Mouse (Mus musculus): Measurements from ENCODE around the gene Tmem94. TPM values are rescaled to one million over a fixed set of nuclear protein-coding genes. Genes with fewer than 3 reads are reported as not detected.

The Tmem94 gene
- polyA plus RNA-seq, 1 experiment from 2014 or later = 36.8 TPM

DNA sequence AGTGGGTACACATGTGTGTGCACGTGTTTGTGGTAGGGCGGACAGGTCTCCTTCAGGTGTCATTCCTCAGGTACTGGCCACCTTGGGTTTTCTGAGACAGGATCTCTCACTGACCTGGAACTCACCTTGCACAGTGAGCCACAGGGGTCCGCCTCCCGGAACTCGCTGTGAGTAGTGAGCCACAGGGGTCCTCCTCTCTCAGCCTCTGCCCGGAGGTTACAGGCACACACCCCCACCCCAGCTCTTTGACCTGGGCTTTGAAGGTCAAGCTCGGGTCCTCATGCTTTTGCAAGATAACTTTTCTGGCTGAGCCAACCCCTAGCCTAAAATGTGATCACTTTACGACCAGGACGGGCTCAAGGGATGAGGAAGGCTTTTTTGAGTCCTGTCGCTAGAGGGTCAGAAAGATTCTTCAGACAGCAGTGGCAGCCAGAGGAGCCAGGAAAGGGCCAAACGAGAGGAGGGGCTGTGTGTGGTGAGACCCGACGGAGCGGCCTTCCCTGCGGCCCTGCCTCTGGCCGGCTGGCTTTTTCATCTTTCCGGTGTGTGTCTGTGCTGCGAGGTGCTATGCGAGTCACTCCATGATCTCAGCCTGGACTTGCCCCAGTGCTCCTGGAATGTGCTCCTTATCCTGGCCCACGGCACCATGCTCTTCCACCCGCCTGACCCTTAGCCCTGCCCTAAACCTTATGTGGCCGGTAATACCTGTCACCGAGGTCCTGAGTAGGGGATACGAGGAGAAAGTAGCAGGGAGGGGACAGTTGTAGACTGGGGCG, 65.5 kb downstream of the Tmem94 start:
- Histone ChIP-seq H3K4me3 (0 out of 2 replicates have a peak overlapping the region, but pooled peaks have one; percentile 12), H3K36me3 (replicated peaks) (no peaks in the 10 kb centered on the region), H3K27me3 (ENCODE audit: poor library complexity, severe bottlenecking) (peaks cover 99% of the 10 kb centered on the region), H3K4me1 (peaks cover 81% of the 10 kb centered on the region), H3K27ac (peak overlapping the region; percentile 67), H3K9me3 (no peaks in the 10 kb centered on the region)
- 22% methylated on average over 25 of the region's 25 CpGs for WGBS
- no peak for DNase-seq (ENCODE audit: extremely low spot score, low spot score)

DNA sequence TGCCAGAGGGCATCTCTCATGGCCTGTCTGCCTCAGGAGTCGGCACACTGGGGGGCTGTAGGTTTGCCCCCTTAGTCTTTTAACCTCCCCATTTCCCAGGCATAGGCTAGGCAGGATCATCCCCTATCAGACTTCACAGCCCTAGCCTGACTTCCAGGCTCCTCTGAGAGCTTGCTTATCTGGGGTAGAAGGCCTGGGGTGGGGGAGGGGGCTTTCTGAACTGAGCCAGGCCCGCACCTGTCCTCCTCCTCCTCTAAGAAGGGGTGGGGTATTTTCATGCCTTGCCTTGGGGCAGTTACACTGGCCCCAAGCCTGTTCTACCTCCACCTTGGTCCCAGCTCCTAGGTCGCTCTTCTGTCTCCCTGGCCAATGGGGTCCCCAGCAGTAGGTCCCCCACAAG, 66.3 kb downstream of the Tmem94 start:
- no peaks in the 10 kb centered on the region for H3K9me3 ChIP-seq
- no peak for DNase-seq (ENCODE audit: extremely low spot score, low spot score)
- peaks cover 87% of the 10 kb centered on the region for H3K4me1 ChIP-seq
- peaks cover 99% of the 10 kb centered on the region for H3K27me3 ChIP-seq (ENCODE audit: poor library complexity, severe bottlenecking)
- no peaks in the 10 kb centered on the region for H3K36me3 ChIP-seq (replicated peaks)
- 33% methylated on average over 3 of the region's 3 CpGs for WGBS
- peak overlapping the region; percentile 67 for H3K27ac ChIP-seq
- no peak overlapping the region for H3K4me3 ChIP-seq

DNA sequence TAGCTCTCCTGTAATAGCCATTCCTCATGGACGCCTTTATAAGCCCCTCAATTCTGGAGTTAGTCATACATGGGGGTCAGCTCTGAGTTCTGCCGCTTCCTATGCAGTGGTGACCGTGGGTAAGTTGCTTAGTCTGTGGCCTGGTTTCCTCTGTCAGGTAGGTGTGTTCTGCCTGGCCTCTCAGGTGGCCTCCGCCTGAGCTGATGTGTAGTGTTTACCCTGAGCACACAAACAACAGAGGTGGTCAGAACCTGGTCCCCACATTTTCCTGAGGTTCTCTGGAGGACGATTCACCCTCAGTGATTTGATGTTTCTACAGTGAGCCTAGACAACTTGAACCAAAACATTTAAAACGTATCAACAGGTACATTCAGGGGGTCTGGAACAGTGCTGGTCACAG, 66.8 kb downstream of the Tmem94 start:
- no peak overlapping the region for H3K4me3 ChIP-seq
- peaks cover 99% of the 10 kb centered on the region for H3K27me3 ChIP-seq (ENCODE audit: poor library complexity, severe bottlenecking)
- peaks cover 87% of the 10 kb centered on the region for H3K4me1 ChIP-seq
- no peaks in the 10 kb centered on the region for H3K9me3 ChIP-seq
- no peak for DNase-seq (ENCODE audit: extremely low spot score, low spot score)
- peak overlapping the region; percentile 77; the same call in 1 of the 2 replicates for H3K27ac ChIP-seq
- H3K36me3 ChIP-seq (replicated peaks) = no peaks in the 10 kb centered on the region
- WGBS = 59% methylated on average over 6 of the region's 6 CpGs

DNA sequence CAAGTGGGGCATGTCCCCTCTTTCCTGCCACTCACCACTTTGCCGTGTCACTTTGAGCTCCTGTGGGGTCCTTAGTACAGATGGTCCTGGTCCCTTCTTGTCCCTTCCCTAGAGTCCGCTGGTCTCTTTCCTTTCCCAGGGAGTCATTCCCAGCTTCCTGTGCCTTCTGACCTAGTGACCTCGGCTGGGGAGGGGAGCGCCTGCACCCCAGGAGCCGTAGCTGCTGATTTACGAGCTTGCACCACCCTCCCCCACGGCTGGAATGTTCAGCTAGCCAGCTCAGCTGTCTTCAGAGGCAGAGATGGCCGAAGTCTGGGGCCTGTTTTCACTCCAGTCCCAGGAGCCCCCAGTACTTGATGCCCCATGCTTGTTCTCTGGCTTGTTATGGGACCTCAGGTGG, 67.3 kb downstream of the Tmem94 start:
- H3K4me3 ChIP-seq = peak overlapping the region; percentile 3; the same call in 1 of the 2 replicates
- H3K27me3 ChIP-seq (ENCODE audit: poor library complexity, severe bottlenecking) = peaks cover 98% of the 10 kb centered on the region

DNA sequence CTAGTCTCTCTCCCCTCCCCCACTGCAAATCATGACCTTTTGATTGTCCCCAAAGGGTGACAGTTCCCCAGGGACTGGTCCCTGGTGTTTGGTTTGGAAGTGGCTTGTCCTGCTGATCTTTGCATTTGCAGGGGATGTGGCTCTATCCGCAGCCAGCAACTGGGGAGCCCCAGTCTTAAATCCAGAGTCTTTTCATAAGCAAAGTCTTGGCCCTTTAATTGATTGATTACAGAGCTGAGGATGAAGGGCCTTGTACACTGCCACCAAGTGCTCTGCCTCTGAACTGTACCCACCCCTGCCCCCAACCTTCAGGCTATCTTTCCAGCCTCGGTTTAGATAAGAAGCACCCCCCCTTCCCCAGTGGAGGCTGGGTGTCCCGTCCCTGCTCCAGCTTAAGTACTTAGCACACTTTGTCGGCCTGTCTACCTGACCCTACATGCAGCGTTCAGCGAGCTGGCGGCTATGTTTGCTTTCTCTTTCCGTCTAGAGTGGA, 67.8 kb downstream of the Tmem94 start:
- Histone ChIP-seq H3K4me1 (peaks cover 85% of the 10 kb centered on the region), H3K4me3 (0 out of 2 replicates have a peak overlapping the region, but pooled peaks have one; percentile 3), H3K9me3 (no peaks in the 10 kb centered on the region), H3K36me3 (replicated peaks) (no peaks in the 10 kb centered on the region), H3K27ac (peak overlapping the region; percentile 77), H3K27me3 (ENCODE audit: poor library complexity, severe bottlenecking) (peaks cover 94% of the 10 kb centered on the region)
- no peak for DNase-seq (ENCODE audit: extremely low spot score, low spot score)
- WGBS = 24% methylated on average over 8 of the region's 8 CpGs

More for the DNA sequence above, 67.3 kb downstream of the Tmem94 start:
- Histone ChIP-seq H3K27ac (peak overlapping the region; percentile 77), H3K4me1 (peaks cover 85% of the 10 kb centered on the region), H3K9me3 (no peaks in the 10 kb centered on the region), H3K36me3 (replicated peaks) (no peaks in the 10 kb centered on the region)
- 9% methylated on average over 8 of the region's 8 CpGs for WGBS
- DNase-seq (ENCODE audit: extremely low spot score, low spot score) = no peak

DNA sequence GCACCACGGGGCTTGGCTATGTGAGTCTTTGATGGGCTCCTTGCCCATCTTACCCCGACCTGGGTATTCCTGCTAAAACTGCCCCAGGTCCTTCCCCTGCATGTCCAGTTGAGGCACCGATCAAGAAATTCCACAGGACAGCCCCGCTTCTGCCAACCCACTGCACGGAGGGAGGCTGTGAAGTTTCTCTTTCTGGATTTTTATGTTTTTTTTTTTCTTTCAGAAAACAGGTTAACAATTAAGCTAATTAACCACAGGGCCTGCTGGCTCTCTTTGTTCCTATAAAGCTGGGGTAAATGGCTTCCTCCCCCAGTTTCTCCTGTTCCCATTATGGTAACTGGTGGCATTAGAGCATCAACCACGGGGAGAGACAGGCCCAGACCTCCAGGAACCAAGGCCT, 68.8 kb downstream of the Tmem94 start:
- Histone ChIP-seq H3K27ac (peak overlapping the region; percentile 74), H3K4me3 (no peak overlapping the region; the same call in 1 of the 2 replicates), H3K4me1 (peaks cover 86% of the 10 kb centered on the region), H3K36me3 (replicated peaks) (no peaks in the 10 kb centered on the region), H3K27me3 (ENCODE audit: poor library complexity, severe bottlenecking) (peaks cover 94% of the 10 kb centered on the region), H3K9me3 (no peaks in the 10 kb centered on the region)
- DNase-seq (ENCODE audit: extremely low spot score, low spot score) = no peak
- 57% methylated on average over 6 of the region's 6 CpGs for WGBS

DNA sequence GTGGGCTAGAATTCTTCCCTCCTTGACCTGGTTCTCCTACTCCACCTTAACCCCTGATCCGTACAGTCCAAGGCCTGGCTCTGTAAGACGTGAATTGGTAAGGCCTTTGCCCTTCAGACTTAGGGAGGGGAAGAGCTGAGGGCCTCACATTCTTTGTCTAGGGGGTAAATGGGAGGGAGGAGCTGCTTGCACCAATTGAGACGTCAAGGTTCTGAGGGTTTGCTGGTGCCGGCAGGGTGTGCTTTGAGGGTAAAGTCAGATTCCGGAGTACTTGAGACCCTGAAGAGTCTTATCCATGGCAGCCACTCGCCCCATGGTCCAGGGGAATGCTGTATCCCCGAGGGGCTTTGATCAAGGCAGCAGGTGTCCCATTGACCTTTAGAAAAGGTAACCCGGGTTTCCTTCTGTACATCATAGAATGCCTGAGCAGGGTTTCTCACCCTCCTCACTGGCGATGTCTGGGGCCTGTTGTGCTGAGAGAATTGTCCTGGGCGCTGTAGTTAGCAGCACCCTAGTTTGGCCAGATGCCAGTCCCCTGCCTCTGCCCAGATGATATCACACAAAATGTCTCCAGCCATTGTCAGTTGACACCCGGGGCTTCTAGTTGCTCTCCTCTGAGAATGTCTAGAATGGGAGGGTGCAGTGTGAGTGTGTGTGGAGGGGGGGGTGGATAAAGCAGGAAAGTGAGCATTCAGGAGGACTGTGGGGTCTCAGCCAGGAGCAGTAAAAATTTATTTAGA, 71.6 kb downstream of the Tmem94 start:
- Histone ChIP-seq H3K27me3 (ENCODE audit: poor library complexity, severe bottlenecking) (peaks cover 70% of the 10 kb centered on the region), H3K9me3 (no peaks in the 10 kb centered on the region), H3K36me3 (replicated peaks) (no peaks in the 10 kb centered on the region), H3K4me1 (peaks cover 78% of the 10 kb centered on the region), H3K4me3 (no peak overlapping the region), H3K27ac (0 out of 2 replicates have a peak overlapping the region, but pooled peaks have one; percentile 12)
- WGBS = 45% methylated on average over 11 of the region's 11 CpGs
- no peak for DNase-seq (ENCODE audit: extremely low spot score, low spot score)

DNA sequence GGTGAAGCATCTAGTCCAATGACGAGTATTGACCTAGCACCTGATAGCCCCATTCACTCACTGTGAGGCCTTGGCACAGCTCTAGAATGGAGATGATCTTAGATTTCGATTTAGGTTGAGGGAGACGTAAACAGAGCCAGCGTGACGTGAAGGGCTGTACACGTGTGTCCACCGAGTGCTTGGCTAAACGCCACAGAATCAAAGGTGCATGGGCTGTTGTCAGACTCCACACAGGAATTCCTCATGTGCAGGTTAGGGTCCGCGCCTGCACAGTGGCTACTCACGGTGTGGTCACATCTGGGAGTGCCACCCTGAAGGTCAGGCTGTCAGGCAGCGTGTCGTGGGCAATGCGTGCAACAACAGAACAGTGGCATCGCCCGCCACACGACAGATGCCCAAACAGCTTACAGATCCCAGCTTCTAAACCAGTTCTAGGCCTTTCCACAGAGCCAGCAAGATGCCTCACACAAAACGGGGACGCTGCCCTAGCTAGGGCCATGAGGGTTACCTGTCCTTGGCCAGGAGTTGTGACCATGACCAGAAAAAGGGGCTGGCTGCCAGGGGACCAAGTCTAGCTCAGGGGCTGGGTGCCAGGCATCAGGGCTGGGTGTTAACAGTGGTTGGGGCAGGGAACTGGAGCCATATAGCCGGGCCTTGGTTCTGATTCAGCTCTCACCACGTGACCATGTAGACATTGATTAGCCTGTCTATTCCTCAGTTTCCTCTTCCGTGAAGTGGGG, 72.5 kb downstream of the Tmem94 start:
- no peak overlapping the region for H3K4me3 ChIP-seq
- 93% methylated on average over 22 of the region's 22 CpGs for WGBS

DNA sequence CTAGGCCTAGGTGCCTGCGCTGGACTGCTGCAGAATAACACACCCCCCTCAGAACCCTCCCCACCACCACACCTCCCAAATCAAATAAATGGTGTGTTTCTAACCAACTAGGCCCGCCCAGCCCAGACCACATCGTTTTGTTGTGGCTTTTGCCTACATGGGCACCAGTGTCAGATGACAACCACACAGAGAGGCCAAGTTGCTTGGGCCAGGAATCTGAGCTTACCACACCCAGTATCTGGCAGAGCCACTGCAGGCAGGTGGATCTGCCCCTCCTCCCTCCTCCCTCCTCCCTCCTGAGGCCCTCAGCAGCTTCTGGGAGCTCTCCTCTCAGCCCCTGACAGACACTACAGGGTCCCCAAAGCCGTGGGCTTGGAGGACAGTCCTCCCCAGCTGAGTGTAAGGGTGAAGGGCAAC, 73.7 kb downstream of the Tmem94 start:
- Histone ChIP-seq H3K27ac (peak overlapping the region; percentile 62; the same call in 1 of the 2 replicates), H3K27me3 (ENCODE audit: poor library complexity, severe bottlenecking) (peaks cover 49% of the 10 kb centered on the region), H3K9me3 (no peaks in the 10 kb centered on the region), H3K4me1 (peaks cover 78% of the 10 kb centered on the region), H3K4me3 (no peak overlapping the region), H3K36me3 (replicated peaks) (no peaks in the 10 kb centered on the region)
- no peak for DNase-seq (ENCODE audit: extremely low spot score, low spot score)
- WGBS = 52% methylated on average over 4 of the region's 4 CpGs

More for the DNA sequence above, 72.5 kb downstream of the Tmem94 start:
- Histone ChIP-seq H3K36me3 (replicated peaks) (no peaks in the 10 kb centered on the region), H3K9me3 (no peaks in the 10 kb centered on the region), H3K27me3 (ENCODE audit: poor library complexity, severe bottlenecking) (peaks cover 60% of the 10 kb centered on the region), H3K27ac (no peak overlapping the region), H3K4me1 (peaks cover 78% of the 10 kb centered on the region)
- DNase-seq (ENCODE audit: extremely low spot score, low spot score) = no peak

DNA sequence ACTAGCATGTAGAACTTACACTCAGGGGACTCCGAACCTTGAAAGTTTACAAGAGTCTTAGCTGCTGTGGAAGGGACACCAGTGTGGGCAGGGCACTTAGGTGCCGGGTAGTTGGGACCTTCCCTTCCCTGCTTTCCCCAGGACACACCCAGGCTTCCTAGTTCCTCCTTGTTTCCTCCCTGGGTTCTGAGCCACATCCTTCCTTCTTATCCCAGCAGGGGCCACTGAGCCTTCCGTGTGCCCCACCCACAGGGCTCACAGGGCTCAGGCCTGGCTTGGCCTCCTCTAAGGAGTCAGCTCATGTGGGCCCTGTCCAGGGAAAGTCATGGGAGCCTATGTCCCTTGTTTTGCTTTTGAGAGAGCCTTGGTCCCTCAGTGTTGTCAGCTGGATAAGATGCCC, 74.5 kb downstream of the Tmem94 start:
- Histone ChIP-seq H3K27me3 (ENCODE audit: poor library complexity, severe bottlenecking) (peaks cover 41% of the 10 kb centered on the region), H3K4me3 (no peak overlapping the region), H3K36me3 (replicated peaks) (no peaks in the 10 kb centered on the region; the same call in 1 of the 2 replicates), H3K9me3 (no peaks in the 10 kb centered on the region), H3K4me1 (peaks cover 78% of the 10 kb centered on the region), H3K27ac (peak overlapping the region; percentile 62)
- no peak for DNase-seq (ENCODE audit: extremely low spot score, low spot score)
- WGBS = 55% methylated on average over 3 of the region's 3 CpGs

DNA sequence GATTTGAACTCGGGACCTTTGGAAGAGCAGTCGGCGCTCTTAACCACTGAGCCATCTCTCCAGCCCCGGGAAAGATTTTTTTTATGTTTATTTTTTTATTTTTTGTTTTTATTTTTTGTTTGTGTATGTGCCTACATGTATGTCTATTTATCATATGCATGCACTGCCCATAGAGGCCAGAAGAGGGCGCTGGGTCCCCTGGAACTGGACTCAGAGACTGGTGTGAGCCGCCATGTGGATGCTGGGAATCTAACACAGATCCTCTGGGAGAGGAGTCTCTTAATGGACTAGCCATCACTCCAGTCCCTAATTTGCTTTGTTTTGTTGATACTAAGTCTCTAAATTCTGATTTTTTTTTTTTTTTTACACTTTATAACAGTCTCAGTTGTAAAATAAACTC, 75.8 kb downstream of the Tmem94 start:
- H3K36me3 ChIP-seq (replicated peaks) = peaks cover 12% of the 10 kb centered on the region; the same call in 1 of the 2 replicates
- H3K4me1 ChIP-seq = peaks cover 65% of the 10 kb centered on the region
- H3K4me3 ChIP-seq = no peak overlapping the region
- no peak for DNase-seq (ENCODE audit: extremely low spot score, low spot score)
- H3K9me3 ChIP-seq = peaks cover 7% of the 10 kb centered on the region; the same call in 1 of the 2 replicates
- no peak overlapping the region for H3K27ac ChIP-seq
- peaks cover 28% of the 10 kb centered on the region for H3K27me3 ChIP-seq (ENCODE audit: poor library complexity, severe bottlenecking)
- 84% methylated on average over 6 of the region's 6 CpGs for WGBS

DNA sequence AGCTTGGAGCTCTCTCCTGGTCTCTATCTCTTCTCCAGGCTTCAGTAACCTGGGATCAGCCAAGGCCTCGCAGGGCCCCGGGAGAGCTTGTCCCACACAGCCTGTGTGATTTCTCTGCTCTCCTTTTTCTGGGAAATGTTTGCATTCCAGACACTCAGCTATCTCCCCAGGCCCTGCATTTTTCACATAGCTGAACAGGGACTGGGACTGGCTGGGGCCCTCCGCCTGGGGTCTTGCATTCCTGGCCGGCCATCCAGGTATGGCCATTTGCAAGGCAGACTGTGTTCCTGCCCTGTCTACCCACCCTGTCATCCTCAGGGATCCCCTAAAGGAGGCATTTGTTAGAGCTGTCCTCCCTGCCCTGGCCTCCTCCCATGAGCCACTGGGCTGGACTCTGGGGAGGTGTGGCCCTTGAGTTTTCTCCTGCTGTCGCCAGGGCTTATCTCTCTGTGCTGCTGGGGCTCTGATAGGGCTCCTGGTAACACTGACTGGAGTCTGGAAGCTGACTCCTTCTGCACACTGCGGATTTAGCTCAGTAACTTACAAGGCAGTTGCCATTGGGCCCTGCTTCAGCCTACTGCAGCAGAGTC, 76.8 kb downstream of the Tmem94 start:
- Histone ChIP-seq H3K9me3 (peaks cover 7% of the 10 kb centered on the region; the same call in 1 of the 2 replicates), H3K4me1 (peaks cover 55% of the 10 kb centered on the region), H3K27me3 (ENCODE audit: poor library complexity, severe bottlenecking) (peaks cover 18% of the 10 kb centered on the region; the same call in 1 of the 2 replicates), H3K27ac (peak overlapping the region; percentile 81), H3K4me3 (peak overlapping the region; percentile 6), H3K36me3 (replicated peaks) (peaks cover 12% of the 10 kb centered on the region; the same call in 1 of the 2 replicates)
- 18% methylated on average over 6 of the region's 6 CpGs for WGBS
- DNase-seq (ENCODE audit: extremely low spot score, low spot score) = peak; percentile 41
